Mouse (Mus musculus) heart, embryonic 16.5 days (tissue): ENCODE data around the gene Ndufa3. TPM values are rescaled to one million over a fixed set of nuclear protein-coding genes. Genes with fewer than 3 reads are reported as not detected.
"Not testable (repeated sequence)": the region's sequence is repeated elsewhere in the genome, so short reads cannot be mapped to it uniquely, and the experiment has no call there.

ENCODE experiments used
- ATAC-seq: fragments of 200-750 bp; cut with Nextera tagmentation; replicated peaks from 2 replicates; pipeline ENCODE4 v1.8.0; 2017; ENCODE audit warnings: moderate number of reproducible peaks; ENCODE audit not compliant: insufficient read depth, low FRiP score; ENCODE audit errors: extremely low read depth
- H3K27ac ChIP-seq: fragments of 300-500 bp; sonication (generic); 2 replicates; pipeline ENCODE4 v1.5.1; 2014; ENCODE audit warnings: mild to moderate bottlenecking, low read length, control low read depth, moderate library complexity
- H3K27me3 ChIP-seq: fragments of 300-500 bp; sonication (generic); 2 replicates; pipeline ENCODE4 v1.6.1; 2014; ENCODE audit warnings: low read length, mixed read lengths; ENCODE audit not compliant: control insufficient read depth, insufficient read depth
- H3K36me3 ChIP-seq: fragments of 300-500 bp; sonication (generic); 2 replicates; pipeline ENCODE4 v1.6.1; 2014; ENCODE audit not compliant: control insufficient read depth, insufficient read depth
- H3K4me1 ChIP-seq: fragments of 300-500 bp; sonication (generic); 2 replicates; pipeline ENCODE4 v1.6.1; 2014; ENCODE audit warnings: low read length, mixed read lengths; ENCODE audit not compliant: control insufficient read depth, insufficient read depth
- H3K4me2 ChIP-seq: fragments of 300-500 bp; sonication (generic); 2 replicates; pipeline ENCODE4 v1.6.1; 2014; ENCODE audit warnings: low read depth, mild to moderate bottlenecking, control low read depth, low read length
- H3K4me3 ChIP-seq: fragments of 300-500 bp; sonication (generic); 2 replicates; pipeline ENCODE4 v1.5.1; 2014; ENCODE audit warnings: mild to moderate bottlenecking, control low read depth, low read length
- H3K9ac ChIP-seq: fragments of 300-500 bp; sonication (generic); 2 replicates; pipeline ENCODE4 v1.6.1; 2014; ENCODE audit warnings: low read length, control low read depth
- H3K9me3 ChIP-seq: fragments of 300-500 bp; sonication (generic); replicated peaks from 2 replicates; pipeline ENCODE4 v1.6.1; 2016; ENCODE audit warnings: low read length; ENCODE audit not compliant: control insufficient read depth
- WGBS: fragments of 180-500 bp; shearing (Covaris S2); extraction: QIAGEN DNeasy Blood & Tissue Kit; methylation state at CpG from one replicate; pipeline ENCODE4 v1.1.7; 2014; 5-methylcytosine and 5-hydroxymethylcytosine counted together
- polyA plus RNA-seq: library from polyadenylated mRNA; unstranded; fragments of >200 nt; fragmentation: Nextera tagmentation; extraction: Ambion mirVana; gene quantifications from 2 replicates; pipeline ENCODE4 v1.2.1, GENCODE M21; 2015

Ndufa3 gene
- polyA plus RNA-seq, 1 experiment from 2014 or later = 644 TPM

DNA sequence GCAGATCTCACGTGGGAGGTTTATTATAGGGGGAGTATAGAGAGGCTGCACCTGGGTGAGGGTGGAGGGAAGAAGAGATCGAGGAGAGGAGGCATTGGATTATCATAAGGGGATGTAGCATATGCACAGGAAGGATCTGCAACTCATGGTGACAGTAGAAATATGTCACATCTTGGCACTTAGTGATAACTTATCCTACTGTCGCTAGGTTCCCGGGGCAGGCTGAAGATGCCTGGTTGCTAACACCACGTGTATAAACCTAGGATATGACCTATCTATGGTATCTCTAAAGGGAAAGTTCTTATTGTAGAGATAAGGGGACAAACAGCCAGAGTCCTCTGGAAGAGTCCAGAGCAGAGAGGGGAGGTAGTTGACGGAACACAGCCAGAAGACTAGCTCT lies 31.4 kb upstream of the Ndufa3 start:
- Histone ChIP-seq H3K4me2 (no peak overlapping the region), H3K27ac (no peak overlapping the region), H3K36me3 (no peaks in the 10 kb centered on the region), H3K9me3 (no peaks in the 10 kb centered on the region), H3K9ac (no peak overlapping the region), H3K27me3 (no peaks in the 10 kb centered on the region), H3K4me3 (no peak overlapping the region), H3K4me1 (no peaks in the 10 kb centered on the region)
- WGBS = 6% methylated on average over 6 of the region's 6 CpGs
- no peak for ATAC-seq

DNA sequence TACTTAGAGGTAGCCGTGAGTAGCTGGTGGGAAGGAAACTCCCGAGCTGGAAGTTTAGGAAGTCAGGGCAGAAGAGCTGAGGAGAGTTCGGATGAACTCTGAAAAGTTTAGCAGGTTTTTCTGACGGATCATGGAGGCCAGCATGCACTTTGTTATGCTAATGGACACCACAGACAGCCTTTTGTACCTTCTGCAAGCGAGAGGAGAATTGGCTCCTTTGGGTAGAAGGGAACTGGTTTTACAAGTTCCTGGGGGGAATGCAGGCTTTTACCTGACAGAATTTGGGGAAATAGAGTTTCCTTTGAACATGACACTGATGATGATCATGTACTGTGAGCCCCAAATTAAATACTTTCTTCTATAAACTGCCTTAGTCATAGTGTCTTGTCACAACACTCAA lies 30.9 kb upstream of the Ndufa3 start:
- ATAC-seq = no peak
- Histone ChIP-seq H3K4me2 (no peak overlapping the region), H3K9me3 (no peaks in the 10 kb centered on the region)

DNA sequence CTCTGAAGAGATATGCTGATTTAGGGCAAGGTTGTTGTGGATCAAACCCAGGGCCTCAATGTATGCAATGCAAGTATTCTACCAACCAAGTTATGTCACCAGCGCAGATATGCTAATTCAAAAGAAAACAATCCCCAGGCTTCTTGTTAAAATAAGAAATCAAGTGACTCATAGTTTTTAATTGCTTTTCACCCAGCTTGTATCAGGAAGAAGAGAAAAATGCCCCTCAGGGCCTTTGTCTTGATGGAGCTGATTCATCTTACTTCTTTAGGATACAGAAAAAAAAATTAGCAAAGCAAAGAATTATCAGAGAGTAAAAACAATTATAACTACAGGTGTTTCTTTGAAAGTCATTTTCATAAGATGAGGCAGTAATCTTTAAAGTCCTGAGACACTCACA lies 29.9 kb upstream of the Ndufa3 start:
- Histone ChIP-seq H3K4me3 (no peak overlapping the region), H3K27me3 (no peaks in the 10 kb centered on the region), H3K27ac (no peak overlapping the region), H3K36me3 (no peaks in the 10 kb centered on the region), H3K9ac (no peak overlapping the region), H3K9me3 (no peaks in the 10 kb centered on the region), H3K4me1 (no peaks in the 10 kb centered on the region), H3K4me2 (no peak overlapping the region)
- ATAC-seq = no peak
- WGBS = 75% methylated on average over 1 of the region's 1 CpGs

More for the DNA sequence above, 30.9 kb upstream of the Ndufa3 start:
- no peaks in the 10 kb centered on the region for H3K27me3 ChIP-seq
- H3K4me3 ChIP-seq = no peak overlapping the region
- no peaks in the 10 kb centered on the region for H3K36me3 ChIP-seq
- 4% methylated on average over 5 of the region's 5 CpGs for WGBS
- H3K4me1 ChIP-seq = no peaks in the 10 kb centered on the region
- H3K9ac ChIP-seq = no peak overlapping the region
- H3K27ac ChIP-seq = no peak overlapping the region

DNA sequence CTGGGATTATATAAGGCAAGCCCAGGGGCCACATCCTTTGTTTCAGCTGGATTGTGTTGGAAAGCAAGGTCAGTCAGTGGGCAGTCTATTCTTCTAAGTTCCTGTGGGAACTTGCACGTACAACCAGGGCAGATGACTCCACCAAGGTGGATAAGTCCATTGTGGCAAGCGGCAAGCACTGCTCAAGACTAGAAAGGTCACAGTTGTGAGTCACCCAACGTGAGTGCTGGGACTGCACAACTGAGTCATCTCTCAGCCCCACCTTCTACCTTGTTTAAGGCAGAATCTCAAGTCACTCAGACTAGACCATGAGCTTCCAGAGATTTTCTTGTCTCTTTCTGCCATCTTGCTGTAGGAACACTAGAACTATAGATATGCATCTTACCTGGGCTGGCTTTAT lies 26.6 kb upstream of the Ndufa3 start:
- no peaks in the 10 kb centered on the region for H3K27me3 ChIP-seq
- no peak overlapping the region for H3K9ac ChIP-seq
- no peak for ATAC-seq
- no peaks in the 10 kb centered on the region for H3K4me1 ChIP-seq
- H3K36me3 ChIP-seq = no peaks in the 10 kb centered on the region
- H3K9me3 ChIP-seq = no peaks in the 10 kb centered on the region
- H3K4me2 ChIP-seq = no peak overlapping the region
- H3K27ac ChIP-seq = no peak overlapping the region
- 80% methylated on average over 3 of the region's 3 CpGs for WGBS
- H3K4me3 ChIP-seq = no peak overlapping the region

DNA sequence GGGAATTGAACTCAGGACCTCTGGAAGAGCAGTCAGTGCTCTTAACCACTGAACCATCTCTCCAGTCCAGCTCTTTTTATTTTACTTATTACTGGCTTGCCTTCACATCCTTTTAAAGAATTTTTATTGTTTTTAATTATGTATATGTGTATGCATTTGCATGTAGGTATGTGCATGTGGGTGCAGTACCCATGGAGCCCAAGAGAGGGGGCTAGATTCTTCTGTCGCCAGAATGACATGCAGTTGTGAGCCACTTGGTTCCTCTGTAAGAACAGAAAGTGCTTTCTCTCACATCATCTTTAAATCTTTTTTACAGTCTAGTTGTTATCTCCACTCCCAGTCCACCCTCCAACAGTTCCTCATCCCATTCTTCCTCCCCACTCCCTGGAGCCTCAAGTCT lies 25.6 kb upstream of the Ndufa3 start:
- Histone ChIP-seq H3K4me3 (no peak overlapping the region), H3K27me3 (no peaks in the 10 kb centered on the region), H3K9ac (no peak overlapping the region), H3K36me3 (no peaks in the 10 kb centered on the region), H3K4me2 (no peak overlapping the region), H3K4me1 (no peaks in the 10 kb centered on the region), H3K9me3 (no peaks in the 10 kb centered on the region), H3K27ac (no peak overlapping the region)
- ATAC-seq = no peak
- WGBS = 64% methylated on average over 1 of the region's 1 CpGs

DNA sequence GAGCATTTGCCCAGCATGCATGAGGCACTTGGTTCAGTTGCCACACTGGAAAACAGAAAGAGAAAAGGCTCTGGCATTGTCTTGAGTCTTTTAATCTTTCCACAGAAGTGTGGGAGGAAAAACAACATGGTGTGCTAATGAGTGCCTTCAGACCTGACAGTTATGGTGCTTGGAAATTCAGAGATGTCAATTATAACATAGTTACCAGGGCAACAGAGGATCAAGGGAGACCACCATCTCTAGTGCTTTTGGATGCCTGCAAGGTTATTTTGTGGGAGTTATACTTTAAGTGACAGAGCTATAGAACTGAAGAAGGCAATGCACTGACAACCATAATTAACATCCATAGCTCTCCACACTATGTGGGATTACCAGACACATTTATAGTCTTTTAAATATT lies 23.3 kb upstream of the Ndufa3 start:
- Histone ChIP-seq H3K27ac (no peak overlapping the region), H3K9me3 (no peaks in the 10 kb centered on the region), H3K9ac (no peak overlapping the region), H3K36me3 (no peaks in the 10 kb centered on the region), H3K4me2 (no peak overlapping the region), H3K4me3 (no peak overlapping the region), H3K27me3 (no peaks in the 10 kb centered on the region), H3K4me1 (no peaks in the 10 kb centered on the region)
- no peak for ATAC-seq

DNA sequence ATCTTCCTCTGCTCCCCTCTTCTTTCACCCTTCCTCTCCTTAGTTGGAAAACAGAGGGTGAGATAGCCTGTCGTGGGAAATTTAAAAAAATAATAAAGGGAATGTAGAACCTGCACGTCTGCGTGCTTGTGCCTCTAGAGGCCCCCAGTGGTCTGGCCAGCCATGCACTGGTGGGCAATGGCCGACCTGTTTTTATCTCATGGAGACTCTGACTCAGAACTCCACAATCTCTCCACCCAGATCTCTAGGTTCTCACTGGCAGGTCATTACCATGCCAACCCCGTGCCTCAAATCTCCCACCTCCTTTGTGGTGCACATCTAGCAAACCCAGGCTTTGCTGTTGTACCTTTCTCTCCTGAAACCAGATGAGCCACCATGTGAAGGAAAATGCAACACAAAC lies 22.5 kb upstream of the Ndufa3 start:
- 0 out of 2 replicates have a peak, but pooled peaks have one; percentile 32 for ATAC-seq
- no peaks in the 10 kb centered on the region for H3K36me3 ChIP-seq
- H3K4me2 ChIP-seq = peak overlapping the region; percentile 46
- H3K27me3 ChIP-seq = no peaks in the 10 kb centered on the region
- peak overlapping the region; percentile 19 for H3K4me3 ChIP-seq
- no peaks in the 10 kb centered on the region for H3K9me3 ChIP-seq
- H3K4me1 ChIP-seq = no peaks in the 10 kb centered on the region
- no peak overlapping the region for H3K27ac ChIP-seq
- H3K9ac ChIP-seq = peak overlapping the region; percentile 21; the same call in 1 of the 2 replicates
- 10% methylated on average over 5 of the region's 5 CpGs for WGBS

DNA sequence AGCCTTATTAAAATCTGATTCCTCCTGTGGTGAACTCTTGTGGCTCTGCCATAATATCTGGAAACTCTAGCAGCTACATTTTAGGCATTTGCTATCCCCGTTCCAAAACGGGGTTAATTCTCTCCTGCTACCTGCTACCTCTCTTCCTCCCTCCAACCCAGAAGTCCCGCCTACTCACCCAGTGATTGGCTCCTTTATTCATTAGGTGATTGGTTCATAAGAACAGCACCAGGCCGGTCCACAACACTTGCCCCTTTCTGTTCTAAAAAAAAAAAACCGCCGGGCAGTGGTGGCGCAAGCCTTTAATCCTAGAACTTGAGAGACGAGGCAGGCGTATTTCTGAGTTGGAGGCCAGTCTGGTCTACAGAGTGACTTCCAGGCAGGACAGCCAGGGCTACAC lies 22.0 kb upstream of the Ndufa3 start:
- ATAC-seq = no peak
- no peak overlapping the region for H3K27ac ChIP-seq
- peak overlapping the region; percentile 46 for H3K4me2 ChIP-seq
- 12% methylated on average over 9 of the region's 9 CpGs for WGBS
- H3K4me1 ChIP-seq = no peaks in the 10 kb centered on the region
- H3K9me3 ChIP-seq = no peaks in the 10 kb centered on the region
- no peaks in the 10 kb centered on the region for H3K27me3 ChIP-seq
- H3K9ac ChIP-seq = peak overlapping the region; percentile 21; the same call in 1 of the 2 replicates
- peak overlapping the region; percentile 19 for H3K4me3 ChIP-seq
- no peaks in the 10 kb centered on the region for H3K36me3 ChIP-seq

DNA sequence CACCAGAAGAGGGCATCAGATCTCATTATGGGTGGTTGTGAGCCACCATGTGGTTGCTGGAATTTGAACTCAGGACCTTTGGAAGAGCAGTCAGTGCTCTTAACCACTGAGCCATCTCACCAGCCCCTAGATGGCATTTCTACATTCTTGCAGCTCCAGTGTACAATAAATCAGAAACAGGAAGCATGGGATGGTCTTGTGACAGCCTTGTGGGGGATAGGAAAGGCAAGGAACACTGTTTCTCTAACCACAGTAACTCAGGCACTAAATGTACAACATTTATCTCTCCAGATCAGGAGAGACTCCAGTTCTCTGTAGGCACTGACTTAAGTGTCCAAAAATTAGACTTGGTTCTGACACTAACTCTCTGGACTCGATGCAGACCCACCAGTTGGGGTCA lies 19.4 kb upstream of the Ndufa3 start:
- WGBS = 57% methylated on average over 1 of the region's 1 CpGs
- not testable (repeated sequence) for H3K27me3 ChIP-seq, H3K27ac ChIP-seq, H3K9me3 ChIP-seq, H3K9ac ChIP-seq, ATAC-seq, H3K4me3 ChIP-seq, H3K36me3 ChIP-seq, H3K4me1 ChIP-seq, H3K4me2 ChIP-seq

DNA sequence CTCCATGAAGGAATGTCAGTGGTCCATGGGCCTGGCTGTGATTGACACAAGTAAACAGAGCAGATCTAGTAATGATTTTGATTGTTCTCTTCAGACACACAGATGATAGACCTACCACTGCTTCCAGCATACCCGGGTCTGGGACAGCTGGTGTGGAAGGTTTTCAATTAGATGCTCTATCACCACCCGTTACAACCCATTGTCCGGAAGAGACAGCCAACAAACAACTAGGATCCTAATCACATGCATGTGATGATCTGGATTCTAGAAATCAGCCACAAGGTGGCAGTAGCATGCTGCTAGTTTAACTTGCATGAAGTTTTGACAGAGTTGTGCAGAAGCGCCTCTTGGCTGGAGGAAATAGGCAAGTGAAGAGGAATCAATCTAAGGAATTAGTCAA lies 16.1 kb upstream of the Ndufa3 start:
- H3K9ac ChIP-seq = no peak overlapping the region
- H3K4me2 ChIP-seq = no peak overlapping the region
- ATAC-seq = no peak
- 0 out of 2 replicates have a peak, but pooled peaks cover 2% of the 10 kb centered on the region for H3K9me3 ChIP-seq
- no peaks in the 10 kb centered on the region for H3K27me3 ChIP-seq
- no peaks in the 10 kb centered on the region for H3K4me1 ChIP-seq
- 5% methylated on average over 4 of the region's 4 CpGs for WGBS
- H3K4me3 ChIP-seq = no peak overlapping the region
- H3K27ac ChIP-seq = no peak overlapping the region
- H3K36me3 ChIP-seq = no peaks in the 10 kb centered on the region
